In genomic region chr4:141211646-141212045, GRCm38 (mm10) we compare ENCODE assay signal across 11 mouse cellular contexts. TPM values are rescaled to one million over a fixed set of nuclear protein-coding genes. Genes with fewer than 3 reads are reported as not detected.
"Had no signal": no experiment of that assay in that cellular context is flagged by ENCODE, and none has a peak within 500 bp of the region (broad histone marks: within the 10 kb centered on the region; RNA-seq: fewer than 3 reads in every experiment).

No protein-coding gene starts in this region.

- DNase-seq: lung, adult 18-20 months; lung, embryonic 14.5 days; lung, postnatal 10 days; lung, postnatal 4 days; midbrain, embryonic 14.5 days; right cerebral cortex, postnatal 14 days; thymus, adult 2 months; thymus, postnatal 25 days; thymus, postnatal 4 days had no signal

RNA-seq across cellular contexts. Expression of gene Arhgef19, which starts 27.7 kb away (rescaled TPM):
- total RNA-seq: megakaryocyte, adult 5-6 weeks; megakaryocyte-erythroid progenitor cell, adult 5-6 weeks had no signal
